Mouse (Mus musculus) hindbrain, embryonic 15.5 days (tissue): ENCODE data around the gene Pim2. TPM values are rescaled to one million over a fixed set of nuclear protein-coding genes. Genes with fewer than 3 reads are reported as not detected.
A peak's percentile ranks its signal among the peaks of the same experiment; 100 is the strongest.

Source experiments
- ATAC-seq: fragments of 200-750 bp; cut with Nextera tagmentation; 2 replicates; pipeline ENCODE4 v1.8.0; 2017; ENCODE audit warnings: low read depth, moderate number of reproducible peaks, moderate TSS enrichment; ENCODE audit not compliant: low FRiP score
- H3K27ac ChIP-seq: fragments of 300-500 bp; sonication (generic); replicated peaks from 2 replicates; pipeline ENCODE4 v1.5.1; 2015; ENCODE audit warnings: mild to moderate bottlenecking, inconsistent platforms
- H3K27me3 ChIP-seq: fragments of 300-500 bp; sonication (generic); 2 replicates; pipeline ENCODE4 v1.6.1; 2015; ENCODE audit warnings: control low read depth, inconsistent platforms
- H3K36me3 ChIP-seq: fragments of 300-500 bp; sonication (generic); 2 replicates; pipeline ENCODE4 v1.6.1; 2015; ENCODE audit warnings: control low read depth, inconsistent platforms
- H3K4me1 ChIP-seq: fragments of 300-500 bp; sonication (generic); replicated peaks from 2 replicates; pipeline ENCODE4 v1.6.1; 2015; ENCODE audit warnings: control low read depth, inconsistent platforms
- H3K4me2 ChIP-seq: fragments of 300-500 bp; sonication (generic); 2 replicates; pipeline ENCODE4 v1.6.1; 2015; ENCODE audit warnings: moderate library complexity, mild to moderate bottlenecking, inconsistent platforms
- H3K4me3 ChIP-seq: fragments of 300-500 bp; sonication (generic); 2 replicates; pipeline ENCODE4 v1.5.1; 2015; ENCODE audit warnings: mild to moderate bottlenecking, inconsistent platforms
- H3K9ac ChIP-seq: fragments of 300-500 bp; sonication (generic); 2 replicates; pipeline ENCODE4 v1.6.1; 2015; ENCODE audit warnings: inconsistent platforms
- H3K9me3 ChIP-seq: fragments of 300-500 bp; sonication (generic); 2 replicates; pipeline ENCODE4 v1.6.1; 2016; ENCODE audit warnings: control low read depth, inconsistent platforms
- WGBS: fragments of 180-500 bp; shearing (Covaris S2); methylation state at CpG from one replicate; pipeline ENCODE4 v1.1.7; 2015; 5-methylcytosine and 5-hydroxymethylcytosine counted together
- polyA plus RNA-seq: library from polyadenylated mRNA; unstranded; fragments of >200 nt; fragmentation: Nextera tagmentation; extraction: Ambion mirVana; gene quantifications from 2 replicates; pipeline ENCODE4 v1.2.1, GENCODE M21; 2015

The Pim2 gene
- 24.8 and 25.8 TPM in 2 replicates for polyA plus RNA-seq

DNA sequence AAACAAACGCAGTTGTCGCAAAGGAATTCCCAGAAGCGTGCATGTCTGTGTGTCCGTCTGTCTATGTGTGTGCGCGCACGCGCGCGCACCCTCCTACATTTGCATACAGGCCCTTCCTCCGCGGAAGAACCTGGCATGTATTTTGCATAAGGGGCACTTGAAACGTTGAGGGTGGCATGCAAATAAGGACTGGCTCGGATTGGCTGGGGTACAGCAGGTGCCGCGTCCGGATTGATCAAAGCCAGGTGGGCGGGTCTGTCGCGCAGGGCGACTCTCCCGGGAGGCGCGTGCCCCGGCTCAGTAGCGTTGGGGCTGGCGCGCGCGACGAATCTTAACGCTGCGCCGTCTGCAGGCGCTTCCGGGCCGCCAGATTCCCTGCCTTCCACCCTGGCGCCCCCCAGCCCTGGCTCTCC lies at the start of gene Pim2:
Gene Pim2 (plus strand): TSS at position 256 of the 413 bp plus-strand sequence.
- H3K27ac ChIP-seq: peak within 1 kb of the TSS; percentile 73
- peak within 1 kb of the TSS; percentile 58 for H3K4me3 ChIP-seq
- H3K9ac ChIP-seq: peak within 1 kb of the TSS; percentile 66
- WGBS: 12% methylated on average over 37 of the region's 38 CpGs
- no peaks in the 10 kb centered on the region for H3K9me3 ChIP-seq
- H3K36me3 ChIP-seq: no peaks in the 10 kb centered on the region
- peaks cover 15% of the 10 kb centered on the region; the same call in 1 of the 2 replicates for H3K4me1 ChIP-seq
- ATAC-seq: peak; percentile 91
- no peaks in the 10 kb centered on the region for H3K27me3 ChIP-seq
- peak within 1 kb of the TSS; percentile 84 for H3K4me2 ChIP-seq

DNA sequence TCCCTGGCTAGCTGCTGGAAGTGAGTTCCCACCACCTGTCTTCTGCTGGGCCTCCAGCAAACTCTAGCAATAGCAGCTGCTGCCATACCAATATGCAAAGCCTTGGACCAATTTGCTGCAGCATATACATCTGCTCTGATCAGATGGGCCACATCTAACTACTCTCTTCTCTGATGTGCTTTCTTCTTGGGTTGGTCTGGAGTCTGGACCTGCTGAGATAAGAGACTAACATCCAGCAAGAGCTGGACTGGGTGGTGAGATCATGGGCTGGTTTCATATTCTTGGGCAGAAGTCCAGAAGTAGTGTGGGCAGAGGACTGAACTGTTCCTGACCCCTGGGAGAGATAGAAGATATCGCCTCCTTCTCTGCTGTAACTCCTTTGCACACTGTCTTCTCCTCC lies 40.9 kb upstream of the Pim2 start:
- 89% methylated on average over 1 of the region's 1 CpGs for WGBS

GRCm38 (mm10) chrX:7840842-7841162 lies 37.3 kb upstream of the Pim2 start:
- H3K27me3 ChIP-seq: no peaks in the 10 kb centered on the region
- peak overlapping the region; percentile 91; the same call in 1 of the 2 replicates for H3K27ac ChIP-seq
- peak overlapping the region; percentile 53 for H3K4me2 ChIP-seq
- H3K36me3 ChIP-seq: no peaks in the 10 kb centered on the region
- peaks cover 26% of the 10 kb centered on the region for H3K4me1 ChIP-seq
- ATAC-seq: no peak
- 21% methylated on average over 7 of the region's 7 CpGs for WGBS
- H3K9ac ChIP-seq: no peak overlapping the region
- peak overlapping the region; percentile 67 for H3K4me3 ChIP-seq
- H3K9me3 ChIP-seq: no peaks in the 10 kb centered on the region

More for the DNA sequence above, 40.9 kb upstream of the Pim2 start:
- H3K4me2 ChIP-seq: no peak overlapping the region
- H3K9me3 ChIP-seq: no peaks in the 10 kb centered on the region
- H3K4me3 ChIP-seq: no peak overlapping the region
- H3K27me3 ChIP-seq: no peaks in the 10 kb centered on the region
- ATAC-seq: no peak
- H3K9ac ChIP-seq: no peak overlapping the region
- H3K27ac ChIP-seq: no peak overlapping the region
- no peaks in the 10 kb centered on the region for H3K36me3 ChIP-seq
- H3K4me1 ChIP-seq: 0 out of 2 replicates have a peak, but pooled peaks cover 3% of the 10 kb centered on the region

- WGBS: 20% methylated on average over 74 of the region's 74 CpGs
- ATAC-seq: peak; percentile 97
- Histone ChIP-seq H3K36me3 (no peaks in the 10 kb centered on the region), H3K4me2 (peak within 1 kb of the TSS; percentile 71), H3K9ac (peak within 1 kb of the TSS; percentile 84), H3K4me1 (peaks cover 26% of the 10 kb centered on the region), H3K27me3 (no peaks in the 10 kb centered on the region), H3K27ac (peak within 1 kb of the TSS; percentile 91), H3K9me3 (no peaks in the 10 kb centered on the region), H3K4me3 (peak within 1 kb of the TSS; percentile 67)
These were observed 36.6 kb upstream of the Pim2 start, which contains the start of gene Otud5 for GRCm38 (mm10) chrX:7841163-7842162. TSS of gene Otud5 (plus strand) at chrX:7841364.

GRCm38 (mm10) chrX:7842318-7842717 lies 35.7 kb upstream of the Pim2 start:
- peak overlapping the region; percentile 84 for H3K9ac ChIP-seq
- no peaks in the 10 kb centered on the region for H3K9me3 ChIP-seq
- no peak for ATAC-seq
- peak overlapping the region; percentile 91 for H3K27ac ChIP-seq
- peak overlapping the region; percentile 71 for H3K4me2 ChIP-seq
- WGBS: 28% methylated on average over 35 of the region's 42 CpGs
- peaks cover 26% of the 10 kb centered on the region for H3K4me1 ChIP-seq
- H3K36me3 ChIP-seq: no peaks in the 10 kb centered on the region
- no peaks in the 10 kb centered on the region for H3K27me3 ChIP-seq
- peak overlapping the region; percentile 67 for H3K4me3 ChIP-seq

DNA sequence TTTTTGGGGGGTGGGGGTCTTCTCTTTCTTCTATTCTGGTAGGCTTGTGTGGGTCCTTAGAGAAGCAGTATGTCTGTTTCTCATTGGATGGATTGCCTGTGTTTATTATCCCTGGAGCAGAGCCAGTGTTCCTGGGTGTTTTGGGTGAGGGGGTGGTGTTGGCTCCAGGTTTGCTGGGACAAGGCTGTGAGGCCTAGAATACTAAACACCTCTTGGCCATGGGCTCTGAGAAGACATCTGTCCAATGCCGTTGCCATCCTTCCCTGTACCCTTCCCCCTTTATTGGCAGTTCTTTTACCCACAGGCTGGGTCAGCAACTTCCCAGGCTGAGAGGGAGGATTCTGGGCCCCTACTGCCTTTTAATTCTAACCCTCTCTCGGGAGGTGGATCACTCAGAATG lies 30.2 kb upstream of the Pim2 start:
- ATAC-seq: peak; percentile 80
- Histone ChIP-seq H3K4me3 (no peak overlapping the region), H3K36me3 (peaks cover 2% of the 10 kb centered on the region; the same call in 1 of the 2 replicates), H3K4me1 (peaks cover 22% of the 10 kb centered on the region), H3K9ac (no peak overlapping the region), H3K4me2 (no peak overlapping the region), H3K27ac (no peak overlapping the region), H3K27me3 (no peaks in the 10 kb centered on the region), H3K9me3 (no peaks in the 10 kb centered on the region)
- WGBS: 62% methylated on average over 2 of the region's 2 CpGs

GRCm38 (mm10) chrX:7854578-7854977 lies 23.5 kb upstream of the Pim2 start:
- Histone ChIP-seq H3K27ac (no peak overlapping the region), H3K4me2 (no peak overlapping the region), H3K36me3 (peaks cover 2% of the 10 kb centered on the region; the same call in 1 of the 2 replicates), H3K9ac (no peak overlapping the region), H3K4me1 (no peaks in the 10 kb centered on the region), H3K9me3 (no peaks in the 10 kb centered on the region), H3K4me3 (no peak overlapping the region), H3K27me3 (no peaks in the 10 kb centered on the region)
- WGBS: 38% methylated on average over 2 of the region's 2 CpGs
- no peak for ATAC-seq

DNA sequence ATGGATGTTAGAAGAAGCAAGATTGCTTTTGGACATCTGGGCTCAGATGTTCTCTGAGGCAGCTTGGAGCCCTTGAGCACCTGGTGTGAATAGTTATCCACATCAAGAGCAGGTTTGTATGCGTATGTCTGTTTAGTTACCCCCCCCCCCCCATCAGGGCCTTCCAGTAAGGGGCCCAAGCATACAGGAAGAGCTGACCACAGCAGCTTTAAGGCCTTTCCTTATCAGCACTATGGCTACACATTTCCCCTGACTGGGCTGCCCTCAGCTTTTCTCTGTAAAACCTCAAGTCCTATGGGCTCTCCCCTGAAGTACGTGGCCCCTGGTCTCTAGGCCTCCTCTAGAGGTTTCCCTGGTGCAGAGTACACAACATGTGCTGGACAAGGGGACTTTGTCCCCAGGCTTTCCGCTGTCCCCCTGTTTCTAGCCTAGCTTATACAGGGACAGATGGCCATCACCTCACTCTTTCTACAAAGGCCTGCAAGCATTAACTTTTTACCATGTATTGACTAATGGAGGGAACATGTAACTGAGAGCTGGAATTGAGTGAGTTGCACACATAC lies 18.8 kb upstream of the Pim2 start:
- no peak for ATAC-seq
- Histone ChIP-seq H3K4me2 (no peak overlapping the region), H3K27ac (no peak overlapping the region), H3K4me3 (no peak overlapping the region), H3K27me3 (no peaks in the 10 kb centered on the region), H3K4me1 (no peaks in the 10 kb centered on the region), H3K9me3 (no peaks in the 10 kb centered on the region), H3K36me3 (no peaks in the 10 kb centered on the region), H3K9ac (no peak overlapping the region)
- 86% methylated on average over 3 of the region's 3 CpGs for WGBS

DNA sequence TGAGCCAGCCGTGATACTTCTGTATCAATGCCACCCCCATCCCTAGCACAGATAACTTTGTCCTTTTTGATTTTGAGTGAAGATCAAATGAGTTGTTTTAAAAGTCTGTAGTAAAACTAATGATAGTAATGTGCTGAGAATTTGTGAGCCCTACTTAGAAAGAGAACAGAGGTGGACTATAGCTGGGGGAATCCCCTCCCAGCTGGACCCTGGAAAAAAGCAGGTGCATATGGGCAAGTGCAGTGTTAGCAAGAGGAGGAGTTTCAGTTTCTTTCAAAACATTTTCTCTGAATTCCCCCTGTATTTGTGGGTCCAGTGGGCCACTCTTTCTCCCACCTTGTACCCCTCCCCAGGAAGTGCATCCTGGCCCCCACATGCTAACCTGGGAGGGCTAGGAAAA lies 14.9 kb upstream of the Pim2 start:
- ATAC-seq: no peak
- WGBS: 95% methylated on average over 1 of the region's 1 CpGs

GRCm38 (mm10) chrX:7864551-7864950 lies 13.5 kb upstream of the Pim2 start:
- Histone ChIP-seq H3K4me2 (no peak overlapping the region), H3K9ac (no peak overlapping the region), H3K27me3 (no peaks in the 10 kb centered on the region), H3K4me1 (no peaks in the 10 kb centered on the region), H3K9me3 (no peaks in the 10 kb centered on the region), H3K27ac (no peak overlapping the region), H3K36me3 (peaks cover 3% of the 10 kb centered on the region; the same call in 1 of the 2 replicates), H3K4me3 (no peak overlapping the region)
- ATAC-seq: no peak
- 62% methylated on average over 3 of the region's 3 CpGs for WGBS

More for the DNA sequence above, 14.9 kb upstream of the Pim2 start:
- peaks cover under 1% of the 10 kb centered on the region; the same call in 1 of the 2 replicates for H3K36me3 ChIP-seq
- no peak overlapping the region for H3K9ac ChIP-seq
- H3K4me1 ChIP-seq: no peaks in the 10 kb centered on the region
- no peaks in the 10 kb centered on the region for H3K9me3 ChIP-seq
- H3K4me3 ChIP-seq: no peak overlapping the region
- no peak overlapping the region for H3K27ac ChIP-seq
- H3K4me2 ChIP-seq: no peak overlapping the region
- no peaks in the 10 kb centered on the region for H3K27me3 ChIP-seq

DNA sequence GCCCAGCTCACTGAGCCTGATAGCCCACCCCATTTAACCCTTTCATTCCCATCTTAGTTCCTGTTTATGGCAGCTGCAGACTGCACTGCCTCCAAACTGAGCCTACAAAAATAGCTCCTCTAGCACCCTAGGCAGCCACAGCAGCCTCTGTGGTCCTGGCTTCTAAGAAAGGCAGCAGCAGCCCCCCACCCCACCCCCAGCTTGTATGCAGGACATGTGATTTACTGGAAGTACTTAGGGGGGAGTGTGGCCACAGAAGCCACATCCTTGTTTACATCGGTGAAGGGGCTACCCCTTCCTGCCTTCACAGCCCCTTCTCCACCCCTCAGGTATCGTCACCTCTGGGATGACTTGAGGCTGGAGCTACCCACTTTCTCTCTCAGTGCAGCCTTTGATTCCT lies 12.7 kb upstream of the Pim2 start:
- Histone ChIP-seq H3K4me3 (no peak overlapping the region), H3K27ac (no peak overlapping the region), H3K36me3 (peaks cover 3% of the 10 kb centered on the region; the same call in 1 of the 2 replicates), H3K4me1 (no peaks in the 10 kb centered on the region), H3K27me3 (no peaks in the 10 kb centered on the region), H3K9ac (no peak overlapping the region), H3K9me3 (no peaks in the 10 kb centered on the region), H3K4me2 (no peak overlapping the region)
- 83% methylated on average over 2 of the region's 2 CpGs for WGBS
- no peak for ATAC-seq

DNA sequence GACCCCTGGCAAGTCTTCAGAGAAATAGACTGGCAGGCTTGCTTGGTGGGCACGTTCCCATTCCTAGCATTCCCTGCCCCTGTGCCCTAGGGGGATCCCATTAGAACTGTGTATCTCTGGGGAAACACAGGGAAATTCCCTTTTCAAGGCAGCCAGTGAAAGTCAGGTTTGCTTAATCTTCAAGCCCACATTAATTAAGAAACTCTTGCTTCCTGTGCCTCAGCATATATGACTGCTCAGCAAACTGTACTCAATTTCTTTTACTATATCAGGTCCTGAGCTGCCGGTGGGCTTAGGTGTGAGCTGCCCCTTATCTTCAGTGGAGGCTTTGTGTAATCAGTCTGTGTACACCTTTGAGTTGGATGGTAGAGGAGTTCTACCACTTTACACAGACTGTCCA lies 12.3 kb upstream of the Pim2 start:
- WGBS: 71% methylated on average over 2 of the region's 2 CpGs
- H3K4me1 ChIP-seq: no peaks in the 10 kb centered on the region
- ATAC-seq: no peak

More for the DNA sequence above, 12.3 kb upstream of the Pim2 start:
- no peaks in the 10 kb centered on the region for H3K9me3 ChIP-seq
- H3K4me3 ChIP-seq: no peak overlapping the region
- H3K27me3 ChIP-seq: no peaks in the 10 kb centered on the region
- H3K36me3 ChIP-seq: peaks cover 3% of the 10 kb centered on the region; the same call in 1 of the 2 replicates
- no peak overlapping the region for H3K27ac ChIP-seq
- no peak overlapping the region for H3K9ac ChIP-seq
- H3K4me2 ChIP-seq: no peak overlapping the region
